Mouse (Mus musculus) liver, adult 2 months (tissue): ENCODE measurements around the gene Ufsp2.

Source experiments
- CTCF ChIP-seq: fragments of 200-500 bp; IDR thresholded peaks from 2 replicates; pipeline ENCODE4 v1.5.1; 2011; ENCODE audit warnings: low read depth, low read length, control low read depth
- POLR2A ChIP-seq: fragments of 200-500 bp; IDR thresholded peaks from 2 replicates; pipeline ENCODE4 v1.6.1; 2011; ENCODE audit warnings: low read length, control low read depth; ENCODE audit not compliant: insufficient read depth; ENCODE audit errors: extremely low read depth

DNA sequence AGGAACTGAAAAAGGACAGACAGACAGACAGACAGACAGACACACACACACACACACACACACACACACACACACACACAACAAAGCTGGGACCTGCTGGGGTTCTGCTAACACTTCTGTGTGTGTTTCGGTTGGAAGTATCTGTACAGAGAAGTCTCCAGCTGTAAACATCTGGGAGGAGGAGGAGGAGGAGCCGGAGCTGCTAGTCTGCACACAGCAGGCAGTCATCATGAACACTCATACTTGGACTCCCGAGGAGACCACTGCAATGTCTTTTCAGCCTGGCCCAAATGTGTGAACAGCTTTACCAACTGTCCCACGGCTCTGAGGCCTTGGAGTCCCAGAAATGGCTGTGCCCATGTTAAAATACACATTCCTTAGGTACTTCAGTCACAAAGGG, 49.1 kb downstream of the Ufsp2 start:
- TF ChIP-seq POLR2A (no peak), CTCF (no peak)
